Mouse (Mus musculus): Measurements from ENCODE around the gene Cryba4. TPM values are rescaled to one million over a fixed set of nuclear protein-coding genes. Genes with fewer than 3 reads are reported as not detected.

Gene Cryba4
- polyA plus RNA-seq, 1 experiment from 2014 or later: 3.0 TPM

Other genes starting within 250 kb of the Cryba4 start
- gene Crybb1, start 3.3 kb upstream of the Cryba4 start, polyA plus RNA-seq (2014; fragmentation: Nextera tagmentation; extraction: Ambion mirVana): 1.8 and 3.3 TPM in 2 replicates
- 40.8 and 41.1 TPM in 2 replicates for gene Tpst2, start 24.2 kb upstream of the Cryba4 start, polyA plus RNA-seq (2014; fragmentation: Nextera tagmentation; extraction: Ambion mirVana)
- 24.5 and 24.6 TPM in 2 replicates for gene Tfip11, start 73.8 kb upstream of the Cryba4 start, polyA plus RNA-seq (2014; fragmentation: Nextera tagmentation; extraction: Ambion mirVana)
- gene Srrd, start 90.5 kb upstream of the Cryba4 start, polyA plus RNA-seq (2014; fragmentation: Nextera tagmentation; extraction: Ambion mirVana): 38.2 and 49.7 TPM in 2 replicates
- gene Hps4, start 90.6 kb upstream of the Cryba4 start, polyA plus RNA-seq (2014; fragmentation: Nextera tagmentation; extraction: Ambion mirVana): 41.9 and 42.9 TPM in 2 replicates
- 0.11 and 0.54 TPM in 2 replicates for gene Gm6583, start 103.5 kb upstream of the Cryba4 start, polyA plus RNA-seq (2014; fragmentation: Nextera tagmentation; extraction: Ambion mirVana)
- 5.8 and 9.3 TPM in 2 replicates for gene Asphd2, start 142.3 kb upstream of the Cryba4 start, polyA plus RNA-seq (2014; fragmentation: Nextera tagmentation; extraction: Ambion mirVana)
- not detected in 2 replicates for gene Gm6588, start 196.9 kb upstream of the Cryba4 start, polyA plus RNA-seq (2014; fragmentation: Nextera tagmentation; extraction: Ambion mirVana)